Mouse (Mus musculus) small intestine, adult 2 months (tissue): ENCODE measurements around the gene Nkx2-3.

Experiments
- CTCF ChIP-seq: fragments of 200-500 bp; IDR thresholded peaks from 2 replicates; pipeline ENCODE4 v1.5.1; 2012; ENCODE audit warnings: low read depth, mild to moderate bottlenecking, control low read depth, inconsistent platforms, low read length, moderate library complexity, mixed read lengths; ENCODE audit not compliant: insufficient replicate concordance, insufficient read length; ENCODE audit errors: extremely low read depth
- POLR2A ChIP-seq: fragments of 200-500 bp; IDR thresholded peaks from 2 replicates; pipeline ENCODE4 v1.6.1; 2012; ENCODE audit warnings: low read depth, mild to moderate bottlenecking, control low read depth, inconsistent platforms, low read length, moderate library complexity

GRCm38 (mm10) chr19:43596981-43597380 lies 15.1 kb upstream of the Nkx2-3 start:
- TF ChIP-seq CTCF (no peak), POLR2A (no peak)
